In the genomic region with DNA sequence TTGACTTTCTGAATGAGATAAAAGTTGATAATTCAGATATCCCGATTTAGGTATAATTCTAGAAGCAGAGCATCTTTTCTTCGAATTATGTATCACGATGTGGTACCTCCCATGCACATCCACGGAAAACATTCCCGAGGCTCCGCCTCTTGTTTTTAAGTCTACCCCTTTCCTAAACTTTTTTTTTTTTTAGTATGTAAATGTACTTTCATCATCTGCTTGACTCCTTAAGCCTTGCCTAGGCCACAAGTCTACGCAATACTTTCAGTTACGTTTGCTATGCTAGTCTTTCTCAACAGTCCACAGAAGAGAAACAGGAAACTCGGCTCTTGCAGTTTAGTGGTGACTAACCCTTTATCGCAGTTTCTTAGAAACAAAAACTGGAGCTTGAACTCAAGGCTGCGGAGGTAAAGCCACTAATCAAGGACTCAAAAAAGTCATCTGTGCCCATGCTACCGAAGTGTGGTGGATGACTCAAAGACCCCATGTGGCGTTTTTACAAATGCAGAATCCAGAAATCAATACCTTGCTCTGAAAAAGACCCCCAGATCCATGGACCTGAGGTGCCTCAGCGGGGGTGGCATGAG, we compare ENCODE assay signal across 8 mouse cellular contexts. TPM values are rescaled to one million over a fixed set of nuclear protein-coding genes. Genes with fewer than 3 reads are reported as not detected.
DNase-seq lines count a peak whose midpoint lies in the region; ATAC-seq and TF ChIP-seq lines count a peak whose summit lies in the region.

No protein-coding gene starts in this region.

- peak; percentile 19; the same call in 1 of the 2 replicates for ATAC-seq in kidney, postnatal 0 days (replicated peaks; ENCODE audit: low FRiP score, low read depth)
- ATAC-seq in megakaryocyte-erythroid progenitor cell, adult 5-6 weeks (replicated peaks; ENCODE audit: low FRiP score, low TSS enrichment, poor library complexity, severe bottlenecking) = peak; percentile 44

- peak overlapping the region; percentile 77 for H3K4me3 ChIP-seq in left cerebral cortex, adult 2 months
- H3K4me3 ChIP-seq in brown adipose tissue, adult 24 weeks (ENCODE audit: insufficient read depth, low read depth, low read length) = peak overlapping the region; percentile 58
- peak overlapping the region; percentile 86 for H3K4me3 ChIP-seq in heart, embryonic 10.5 days
- peak overlapping the region; percentile 52 for H3K4me3 ChIP-seq in kidney, postnatal 0 days (replicated peaks; ENCODE audit: low read depth, low read length)

- H3K4me2 ChIP-seq in kidney, postnatal 0 days (ENCODE audit: low read length) = peak overlapping the region; percentile 62

- peak overlapping the region; percentile 55 for H3K27ac ChIP-seq in left cerebral cortex, adult 2 months
- peak overlapping the region; percentile 50 for H3K27ac ChIP-seq in brown adipose tissue, adult 24 weeks (replicated peaks; ENCODE audit: low read depth, low read length)
- H3K27ac ChIP-seq in heart, embryonic 10.5 days = peak overlapping the region; percentile 94
- H3K27ac ChIP-seq in kidney, postnatal 0 days = peak overlapping the region; percentile 80

- H3K9me3 ChIP-seq in heart, embryonic 10.5 days = no peaks in the 10 kb centered on the region
- no peaks in the 10 kb centered on the region for H3K9me3 ChIP-seq in kidney, postnatal 0 days (replicated peaks; ENCODE audit: low read length)

- H3K9ac ChIP-seq in kidney, postnatal 0 days (ENCODE audit: low read depth, low read length) = peak overlapping the region; percentile 72; the same call in 1 of the 2 replicates

- H3K27me3 ChIP-seq in heart, embryonic 10.5 days (ENCODE audit: insufficient read depth, poor library complexity, severe bottlenecking) = no peaks in the 10 kb centered on the region
- H3K27me3 ChIP-seq in kidney, postnatal 0 days (ENCODE audit: insufficient read depth, low read length) = no peaks in the 10 kb centered on the region

- 17% methylated on average over 14 of the region's 14 CpGs for WGBS in heart, embryonic 10.5 days
- WGBS in kidney, postnatal 0 days = 20% methylated on average over 14 of the region's 14 CpGs

- H3K4me1 ChIP-seq in brown adipose tissue, adult 24 weeks (ENCODE audit: control insufficient read depth, insufficient read depth, insufficient read length, low read length) = 0 out of 2 replicates have a peak, but pooled peaks cover 2% of the 10 kb centered on the region
- H3K4me1 ChIP-seq in heart, embryonic 10.5 days = peaks cover 12% of the 10 kb centered on the region; the same call in 1 of the 2 replicates
- H3K4me1 ChIP-seq in kidney, postnatal 0 days (replicated peaks; ENCODE audit: insufficient read depth, low read length) = no peaks in the 10 kb centered on the region; the same call in 1 of the 2 replicates

- intact Hi-C loops in left cerebral cortex, adult 2 months (cut with DNase I) = loop anchor here (5.0 kb wide), 1 partner anchor 125 kb away; no protein-coding TSS in a partner anchor
- intact Hi-C loops in left cerebral cortex, postnatal 14 days (cut with DNase I) = loop anchor here (5.0 kb wide), 1 partner anchor 125 kb away; no protein-coding TSS in a partner anchor
- intact Hi-C loops in left cerebral cortex, postnatal 36 days (cut with DNase I) = loop anchor here (5.0 kb wide), 2 partner anchors 60 to 200 kb away; partner anchors contain the start of gene Btg3

- no peaks in the 10 kb centered on the region; the same call in 1 of the 2 replicates for H3K36me3 ChIP-seq in heart, embryonic 10.5 days
- H3K36me3 ChIP-seq in kidney, postnatal 0 days (ENCODE audit: insufficient read depth, low read length) = no peaks in the 10 kb centered on the region

- no peak for TF ChIP-seq CTCF in left cerebral cortex, adult 2 months (IDR thresholded peaks at IDR 0.05)
- TF ChIP-seq CTCF in kidney, postnatal 0 days (IDR thresholded peaks at IDR 0.05; ENCODE audit: low read depth) = no peak

- no peak for DNase-seq in left cerebral cortex, adult 2 months (ENCODE audit: extremely low spot score in 1 of 2, low spot score in 2 of 2)
- DNase-seq in left cerebral cortex, postnatal 14 days (ENCODE audit: low spot score in 2 of 2) = no peak
- DNase-seq in heart, embryonic 10.5 days (ENCODE audit: low spot score) = peak; percentile 67
- DNase-seq in kidney, postnatal 0 days (ENCODE audit: low spot score) = peak; percentile 78
- DNase-seq in thymus, postnatal 0 days (ENCODE audit: low spot score) = peak; percentile 74
- no peak for DNase-seq in left cerebral cortex, postnatal 36 days (ENCODE audit: low spot score in 2 of 2)

RNA-seq across cellular contexts. Expression of gene D16Ertd472e, which starts 0.7 kb away (rescaled TPM):
- 1 to 10 TPM; 7.6 to 8.4 TPM for total RNA-seq in left cerebral cortex, adult 2 months (2021)
- 1 to 10 TPM; 5.2 to 7.0 TPM for total RNA-seq in left cerebral cortex, postnatal 14 days (2021)
- polyA plus RNA-seq in brown adipose tissue, adult 24 weeks (2012; ENCODE audit: insufficient read depth, insufficient read length, missing spikeins) = 7.2 and 9.4 TPM in 2 replicates
- 9.1 and 13.6 TPM in 2 replicates for polyA plus RNA-seq in heart, embryonic 10.5 days (2016; fragmentation: Nextera tagmentation; extraction: Ambion mirVana)
- 8.4 and 8.9 TPM in 2 replicates for polyA plus RNA-seq in kidney, postnatal 0 days (2015; fragmentation: Nextera tagmentation; extraction: Ambion mirVana)
- 20.5 and 21.0 TPM in 2 replicates for total RNA-seq in megakaryocyte-erythroid progenitor cell, adult 5-6 weeks (2014; fragmentation: Nextera tagmentation)
- total RNA-seq in megakaryocyte-erythroid progenitor cell, adult 5-6 weeks (2017) = 33.5 and 33.6 TPM in 2 replicates
- 54.1 and 63.7 TPM in 2 replicates for polyA plus RNA-seq in thymus, postnatal 0 days (2015; fragmentation: Nextera tagmentation; extraction: Ambion mirVana)
- total RNA-seq in left cerebral cortex, postnatal 36 days (2021) = 1 to 10 TPM; 8.7 to 9.2 TPM

Comparison
In these comparisons a context has a peak if more than half of its experiments do, and no peak if none do; other contexts are left out.
1. DNase-seq: peak in heart, embryonic 10.5 days (single experiment), kidney, postnatal 0 days (single experiment) and thymus, postnatal 0 days (single experiment); none in left cerebral cortex, adult 2 months (0 of 2), left cerebral cortex, postnatal 14 days (0 of 2) and left cerebral cortex, postnatal 36 days (0 of 2).
2. Peak in every context shown above with its lines, with median percentiles within 50 percentile points of each other: H3K27ac ChIP-seq and H3K4me3 ChIP-seq.